In the genomic region with DNA sequence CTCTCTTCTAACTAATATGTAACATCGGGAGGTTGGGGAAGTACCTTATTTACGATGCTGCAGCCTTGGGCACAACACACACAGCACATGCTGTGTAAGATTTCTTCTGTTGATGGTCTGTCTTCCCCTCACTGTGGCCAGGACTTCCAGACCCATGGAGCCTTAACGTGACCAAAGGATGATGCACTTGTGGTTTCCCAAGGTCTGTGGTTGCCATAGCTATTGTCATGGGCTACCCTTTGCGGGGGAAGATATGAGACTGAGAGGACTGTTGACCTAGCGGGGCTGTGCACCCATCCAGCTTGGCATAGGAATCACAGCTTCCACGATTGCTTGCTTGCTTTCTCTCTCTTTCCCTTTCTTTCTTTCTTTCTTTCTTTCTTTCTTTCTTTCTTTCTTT, we compare ENCODE assay signal across 14 mouse cellular contexts. TPM values are rescaled to one million over a fixed set of nuclear protein-coding genes. Genes with fewer than 3 reads are reported as not detected.
DNase-seq lines count a peak whose midpoint lies in the region; ATAC-seq and TF ChIP-seq lines count a peak whose summit lies in the region.
"Had no signal": no experiment of that assay in that cellular context is flagged by ENCODE, and none has a peak within 500 bp of the region (broad histone marks: within the 10 kb centered on the region; RNA-seq: fewer than 3 reads in every experiment).

No protein-coding gene starts in this region.

- no peak for DNase-seq in forebrain, postnatal 0 days
- peak; percentile 74 for DNase-seq in 416B (ENCODE audit: low read depth)
- no peak for DNase-seq in hindbrain, embryonic 14.5 days (ENCODE audit: low spot score)
- DNase-seq in spleen, postnatal 10 days (ENCODE audit: low spot score in 2 of 2): no peak
- DNase-seq in heart, adult 18-20 months: no peak
- DNase-seq in thymus, postnatal 36 days: no peak
- DNase-seq: gastrocnemius, postnatal 14 days; heart, adult 2 months; heart, postnatal 36 days; layer of hippocampus, adult 9-11 months; lung, adult 18-20 months had no signal

- peak overlapping the region; percentile 51; the same call in 1 of the 2 replicates for H3K27ac ChIP-seq in forebrain, embryonic 12.5 days
- H3K27ac ChIP-seq in forebrain, postnatal 0 days (ENCODE audit: low read depth, low read length): no peak overlapping the region
- peak overlapping the region; percentile 58 for H3K27ac ChIP-seq in hindbrain, embryonic 14.5 days
- peak overlapping the region; percentile 78 for H3K27ac ChIP-seq in midbrain, embryonic 15.5 days
- H3K27ac ChIP-seq: heart, adult 2 months had no signal

- peaks cover 42% of the 10 kb centered on the region for H3K4me1 ChIP-seq in forebrain, embryonic 12.5 days
- peaks cover 19% of the 10 kb centered on the region for H3K4me1 ChIP-seq in forebrain, postnatal 0 days (ENCODE audit: insufficient read depth)
- H3K4me1 ChIP-seq in hindbrain, embryonic 14.5 days (replicated peaks; ENCODE audit: control insufficient read depth, insufficient read depth, low read length): peaks cover 26% of the 10 kb centered on the region
- peaks cover 34% of the 10 kb centered on the region for H3K4me1 ChIP-seq in midbrain, embryonic 15.5 days

- WGBS in forebrain, embryonic 12.5 days: 77% methylated on average over 6 of the region's 6 CpGs
- 63% methylated on average over 6 of the region's 6 CpGs for WGBS in forebrain, postnatal 0 days
- 78% methylated on average over 6 of the region's 6 CpGs for WGBS in hindbrain, embryonic 14.5 days
- WGBS in midbrain, embryonic 15.5 days: 76% methylated on average over 6 of the region's 6 CpGs

- no peak overlapping the region for H3K4me2 ChIP-seq in forebrain, embryonic 12.5 days
- no peak overlapping the region for H3K4me2 ChIP-seq in forebrain, postnatal 0 days (ENCODE audit: low read depth)
- H3K4me2 ChIP-seq in hindbrain, embryonic 14.5 days (replicated peaks): no peak overlapping the region; the same call in 1 of the 2 replicates
- no peak overlapping the region; the same call in 1 of the 2 replicates for H3K4me2 ChIP-seq in midbrain, embryonic 15.5 days

- no peak overlapping the region for H3K9ac ChIP-seq in forebrain, embryonic 12.5 days
- H3K9ac ChIP-seq in forebrain, postnatal 0 days: no peak overlapping the region
- H3K9ac ChIP-seq in hindbrain, embryonic 14.5 days: peak overlapping the region; percentile 21; the same call in 1 of the 2 replicates
- H3K9ac ChIP-seq in midbrain, embryonic 15.5 days: 0 out of 2 replicates have a peak overlapping the region, but pooled peaks have one; percentile 16

- ATAC-seq in forebrain, embryonic 12.5 days (ENCODE audit: low FRiP score): no peak
- no peak for ATAC-seq in forebrain, postnatal 0 days
- ATAC-seq in hindbrain, embryonic 14.5 days (ENCODE audit: low FRiP score): no peak
- no peak for ATAC-seq in midbrain, embryonic 15.5 days (replicated peaks)

- no peak for TF ChIP-seq CTCF in forebrain, postnatal 0 days (IDR thresholded peaks at IDR 0.05; ENCODE audit: low read depth)

- no peaks in the 10 kb centered on the region for H3K9me3 ChIP-seq in forebrain, embryonic 12.5 days
- no peaks in the 10 kb centered on the region for H3K9me3 ChIP-seq in forebrain, postnatal 0 days (ENCODE audit: low read length)
- H3K9me3 ChIP-seq in hindbrain, embryonic 14.5 days (ENCODE audit: control insufficient read depth, low read length): no peaks in the 10 kb centered on the region
- no peaks in the 10 kb centered on the region for H3K9me3 ChIP-seq in midbrain, embryonic 15.5 days
- H3K9me3 ChIP-seq: embryonic facial prominence, embryonic 12.5 days had no signal

- H3K36me3 ChIP-seq in forebrain, embryonic 12.5 days (replicated peaks): 0 out of 2 replicates have a peak, but pooled peaks cover 8% of the 10 kb centered on the region
- 0 out of 2 replicates have a peak, but pooled peaks cover 8% of the 10 kb centered on the region for H3K36me3 ChIP-seq in forebrain, postnatal 0 days (ENCODE audit: insufficient read depth)
- H3K36me3 ChIP-seq in hindbrain, embryonic 14.5 days (replicated peaks; ENCODE audit: control insufficient read depth, insufficient read depth): peaks cover 3% of the 10 kb centered on the region
- H3K36me3 ChIP-seq in midbrain, embryonic 15.5 days (replicated peaks): no peaks in the 10 kb centered on the region
- H3K36me3 ChIP-seq: embryonic facial prominence, embryonic 12.5 days had no signal

- 0 out of 2 replicates have a peak, but pooled peaks cover 4% of the 10 kb centered on the region for H3K27me3 ChIP-seq in forebrain, embryonic 12.5 days
- H3K27me3 ChIP-seq in forebrain, postnatal 0 days (ENCODE audit: insufficient read depth, low read length): no peaks in the 10 kb centered on the region
- H3K27me3 ChIP-seq in hindbrain, embryonic 14.5 days (ENCODE audit: control insufficient read depth, insufficient read depth, low read length): no peaks in the 10 kb centered on the region
- H3K27me3 ChIP-seq in midbrain, embryonic 15.5 days (replicated peaks): no peaks in the 10 kb centered on the region

- no peak overlapping the region for H3K4me3 ChIP-seq in forebrain, embryonic 12.5 days (replicated peaks)
- H3K4me3 ChIP-seq in forebrain, postnatal 0 days (ENCODE audit: low read depth, low read length): no peak overlapping the region
- H3K4me3 ChIP-seq in hindbrain, embryonic 14.5 days (replicated peaks; ENCODE audit: low read length): no peak overlapping the region
- H3K4me3 ChIP-seq in midbrain, embryonic 15.5 days: no peak overlapping the region

RNA-seq across cellular contexts. Expression of gene Lrp8, which starts 1.3 kb away (rescaled TPM):
- 43.3 and 48.3 TPM in 2 replicates for polyA plus RNA-seq in forebrain, embryonic 12.5 days (2016; fragmentation: Nextera tagmentation; extraction: Ambion mirVana)
- total RNA-seq in forebrain, postnatal 0 days (2014; rRNA removed): 60.7 and 90.2 TPM in 2 replicates
- 21.9 and 38.3 TPM in 2 replicates for polyA plus RNA-seq in forebrain, postnatal 0 days (2015; fragmentation: Nextera tagmentation; extraction: Ambion mirVana)
- polyA plus RNA-seq in hindbrain, embryonic 14.5 days (2014; fragmentation: Nextera tagmentation; extraction: Ambion mirVana): 62.2 and 69.5 TPM in 2 replicates
- 70.6 and 71.3 TPM in 2 replicates for polyA plus RNA-seq in midbrain, embryonic 15.5 days (2015; fragmentation: Nextera tagmentation; extraction: Ambion mirVana)
- total RNA-seq in heart, adult 18-20 months (2021): 1 to 10 TPM in 1 of 2 experiments, under 1 TPM in 1; 0.72 to 1.1 TPM

Comparison
In these comparisons a context has a peak if more than half of its experiments do, and no peak if none do; other contexts are left out.
1. H3K9ac ChIP-seq: peak in hindbrain, embryonic 14.5 days (single experiment) and midbrain, embryonic 15.5 days (single experiment); none in forebrain, embryonic 12.5 days (single experiment) and forebrain, postnatal 0 days (single experiment).